Mouse (Mus musculus): Measurements from ENCODE around the gene Hspb2.

Gene Hspb2

DNA sequence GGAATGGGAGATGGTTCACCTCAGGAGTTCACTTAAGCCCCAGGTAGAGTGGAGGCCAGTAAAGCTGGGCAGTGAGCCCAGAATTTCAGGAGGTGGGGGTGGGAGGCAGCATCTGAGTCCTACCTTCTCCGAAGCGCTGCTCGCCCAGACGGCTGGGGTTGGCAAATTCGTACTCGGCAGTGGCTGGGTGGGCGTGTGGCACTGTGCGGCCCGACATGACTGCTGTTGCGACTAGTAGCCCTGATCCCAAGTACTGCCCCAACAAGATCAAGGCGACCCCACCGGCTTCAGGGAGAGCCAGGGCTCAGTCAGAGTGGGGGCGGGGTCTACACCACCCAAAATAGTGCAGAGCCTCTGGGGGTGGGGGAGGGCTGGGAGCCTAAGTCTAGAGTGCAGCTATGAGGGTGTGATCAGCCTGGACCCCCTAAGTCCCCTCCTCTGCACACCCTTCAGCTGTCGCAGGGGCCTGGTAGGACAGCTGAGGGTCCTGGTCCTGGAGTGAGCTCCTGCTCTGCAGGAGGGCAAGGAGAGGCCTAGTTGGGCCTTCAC lies at the start of gene Hspb2:
Gene Hspb2 (minus strand): TSS at position 301 of the 549 bp plus-strand sequence.
- DNase-seq (ENCODE audit: low read depth, low spot score), result peak; percentile 70

DNA sequence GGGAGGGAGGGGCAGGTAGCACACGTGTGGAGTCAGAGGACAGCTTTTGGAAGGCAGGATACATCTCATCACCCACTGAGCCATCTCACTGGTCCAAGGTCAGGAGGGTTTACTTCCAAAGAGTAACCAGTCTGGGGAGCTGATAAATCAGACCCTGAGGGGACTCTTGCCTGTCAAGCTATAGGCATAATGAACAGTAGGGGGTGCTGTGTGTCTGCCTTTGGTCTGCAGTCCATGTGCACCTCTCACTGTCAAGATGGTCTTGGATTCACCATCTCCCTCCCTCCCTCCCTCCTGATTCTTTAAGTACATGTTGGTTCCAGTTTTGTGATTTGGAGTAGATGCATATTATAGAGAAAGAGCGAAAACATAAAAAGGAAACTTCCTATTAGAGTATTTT lies 48.8 kb upstream of the Hspb2 start:
- DNase-seq (ENCODE audit: low read depth, low spot score), result peak; percentile 64

DNA sequence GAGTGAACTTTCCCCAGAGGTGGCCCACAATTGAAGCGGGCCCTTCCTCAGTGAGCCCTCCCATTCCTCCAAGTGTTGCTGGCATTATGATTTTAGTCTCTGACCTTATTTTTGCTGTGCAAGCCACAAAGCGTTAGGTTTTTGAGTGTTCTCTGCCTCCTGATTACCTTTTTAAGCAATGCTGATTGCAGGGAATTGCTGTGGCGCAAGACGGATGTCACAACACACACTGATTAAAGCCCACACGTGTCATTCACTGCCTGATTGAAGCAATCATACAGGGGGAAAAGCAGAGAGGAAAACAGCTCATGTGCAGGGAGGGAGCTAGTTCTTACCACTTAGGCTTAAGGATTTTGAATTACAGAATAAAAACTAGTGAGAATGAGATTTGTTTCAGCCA lies 46.2 kb upstream of the Hspb2 start:
- DNase-seq (ENCODE audit: low read depth, low spot score), result no peak

DNA sequence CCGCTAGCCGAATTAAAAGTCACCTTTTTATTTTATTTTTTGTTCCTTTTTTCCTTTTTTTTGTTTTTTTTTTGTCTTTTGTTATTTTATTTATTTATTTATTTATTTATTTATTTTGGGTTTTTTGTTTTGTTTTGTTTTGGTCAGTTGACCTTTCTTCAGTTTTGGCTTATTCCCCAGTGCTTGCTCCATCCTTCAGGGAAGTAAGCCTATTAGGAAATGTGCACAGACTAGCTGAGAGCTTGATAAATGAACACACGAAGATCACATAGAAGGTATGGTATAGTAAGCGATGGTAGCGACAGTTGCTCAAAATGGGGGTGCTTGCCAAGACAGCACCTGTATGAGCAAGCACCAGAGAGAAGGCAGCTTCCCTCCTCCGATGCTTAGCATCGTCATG lies 45.5 kb upstream of the Hspb2 start:
- DNase-seq (ENCODE audit: low read depth, low spot score), result no peak

DNA sequence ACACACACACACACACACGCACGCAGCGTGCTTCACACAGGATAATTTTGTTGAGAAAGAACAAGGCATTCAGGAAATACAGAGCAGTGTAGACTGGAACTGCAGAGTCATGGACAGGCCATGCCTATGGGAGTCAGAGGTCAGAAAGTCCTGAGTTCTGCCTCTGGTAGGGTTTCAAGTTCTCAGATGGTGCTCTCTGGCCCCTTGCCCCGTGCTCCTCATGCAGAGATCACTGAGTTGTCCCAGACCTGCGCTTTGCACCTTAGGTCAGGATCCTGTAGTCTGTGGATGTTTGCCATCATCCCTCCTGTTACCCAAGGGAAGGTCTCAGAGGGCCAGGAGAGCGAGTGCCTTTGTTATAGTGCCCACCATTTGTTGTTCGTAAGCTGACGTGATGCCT lies 44.6 kb upstream of the Hspb2 start:
- DNase-seq (ENCODE audit: low read depth, low spot score), result no peak

DNA sequence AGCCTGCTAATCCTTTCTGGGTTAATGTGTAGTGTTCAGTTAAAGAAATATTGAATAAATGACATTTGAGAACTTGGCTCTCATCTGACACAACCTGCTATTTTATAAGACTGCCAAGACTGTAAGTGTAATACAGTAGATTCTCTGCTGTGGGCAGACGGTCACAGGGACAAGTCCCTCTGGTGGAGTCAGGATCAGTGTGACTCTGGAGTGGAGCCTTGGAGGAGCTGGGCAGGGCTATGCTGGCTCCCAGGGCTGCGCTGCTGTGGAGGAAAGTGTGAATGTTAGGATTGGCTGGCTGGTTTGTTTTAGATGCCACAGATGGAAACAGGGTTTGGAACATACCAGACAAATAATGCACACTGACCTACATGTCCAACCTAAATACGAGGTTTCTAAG lies 43.1 kb upstream of the Hspb2 start:
- no peak for DNase-seq (ENCODE audit: low read depth, low spot score)

DNA sequence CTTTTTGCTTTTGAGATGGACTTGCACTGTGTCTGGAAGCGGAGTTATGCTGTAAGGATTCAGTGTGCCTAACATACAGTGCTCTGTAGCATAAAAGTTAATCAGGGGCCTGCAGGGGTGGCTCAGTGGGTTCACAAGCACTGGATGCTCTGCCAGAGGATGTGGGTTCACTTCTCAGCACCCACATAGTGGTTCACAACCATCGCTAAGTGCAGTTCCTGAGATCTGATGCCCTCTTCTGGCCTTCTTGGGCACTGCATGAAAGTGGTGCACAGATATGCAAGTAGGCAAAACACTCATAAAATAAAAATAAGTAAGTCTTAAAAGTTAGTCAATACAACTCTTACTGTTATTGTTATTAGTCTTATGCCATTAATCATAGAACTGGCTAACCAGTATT lies 30.0 kb upstream of the Hspb2 start:
- DNase-seq (ENCODE audit: low read depth, low spot score), result no peak

DNA sequence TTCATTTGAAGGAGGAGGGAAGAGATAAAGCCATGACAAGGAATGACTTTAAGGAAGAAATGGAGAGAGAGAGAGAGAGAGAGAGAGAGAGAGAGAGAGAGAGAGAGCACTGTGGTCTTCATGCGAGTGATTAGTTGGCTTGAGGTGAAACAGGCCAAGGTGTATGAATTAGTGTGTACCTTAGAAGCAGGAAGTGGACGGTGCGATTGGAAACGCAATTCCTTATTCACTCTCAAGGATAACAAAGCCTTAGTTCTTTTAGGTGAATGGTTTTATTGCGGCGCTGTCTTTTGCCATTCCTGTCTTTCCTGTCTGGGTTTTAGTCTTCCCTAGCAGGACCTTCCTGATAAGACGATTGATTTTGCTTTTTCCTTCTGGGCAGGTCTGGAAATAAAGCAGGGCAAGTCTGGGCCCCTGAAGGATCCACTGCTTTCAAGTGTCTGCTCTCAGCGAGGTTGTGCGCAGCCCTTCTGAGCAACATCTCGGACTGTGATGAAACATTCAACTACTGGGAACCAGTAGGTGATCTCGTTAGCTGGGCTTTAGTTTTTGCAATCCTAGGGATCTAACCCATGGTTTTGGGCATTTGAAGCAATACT lies 24.1 kb upstream of the Hspb2 start:
- DNase-seq (ENCODE audit: low read depth, low spot score), result no peak

DNA sequence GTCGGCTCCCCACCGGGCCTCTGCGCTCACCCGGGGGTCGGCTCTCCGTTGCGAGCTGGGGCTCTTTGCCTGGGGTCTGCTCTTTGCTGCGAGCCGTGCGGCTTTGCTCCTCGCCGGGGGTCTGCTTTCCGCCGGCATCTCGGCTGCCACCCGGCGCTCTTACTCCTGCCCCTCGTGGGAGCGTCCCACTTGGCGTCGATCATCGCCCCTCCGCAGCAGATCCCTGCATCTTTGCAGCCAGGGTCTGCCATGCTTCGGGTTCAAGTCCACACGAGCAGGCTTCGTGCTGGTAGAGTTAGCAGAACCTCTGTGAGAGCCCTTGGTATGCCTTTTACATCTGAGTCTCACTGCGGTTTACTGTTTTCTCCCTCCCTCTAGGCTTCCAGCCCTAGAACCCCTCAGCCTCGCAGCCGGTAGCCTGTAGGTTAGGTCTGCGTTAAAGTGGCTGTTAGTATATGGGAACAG lies 23.5 kb upstream of the Hspb2 start:
- no peak for DNase-seq (ENCODE audit: low read depth, low spot score)

DNA sequence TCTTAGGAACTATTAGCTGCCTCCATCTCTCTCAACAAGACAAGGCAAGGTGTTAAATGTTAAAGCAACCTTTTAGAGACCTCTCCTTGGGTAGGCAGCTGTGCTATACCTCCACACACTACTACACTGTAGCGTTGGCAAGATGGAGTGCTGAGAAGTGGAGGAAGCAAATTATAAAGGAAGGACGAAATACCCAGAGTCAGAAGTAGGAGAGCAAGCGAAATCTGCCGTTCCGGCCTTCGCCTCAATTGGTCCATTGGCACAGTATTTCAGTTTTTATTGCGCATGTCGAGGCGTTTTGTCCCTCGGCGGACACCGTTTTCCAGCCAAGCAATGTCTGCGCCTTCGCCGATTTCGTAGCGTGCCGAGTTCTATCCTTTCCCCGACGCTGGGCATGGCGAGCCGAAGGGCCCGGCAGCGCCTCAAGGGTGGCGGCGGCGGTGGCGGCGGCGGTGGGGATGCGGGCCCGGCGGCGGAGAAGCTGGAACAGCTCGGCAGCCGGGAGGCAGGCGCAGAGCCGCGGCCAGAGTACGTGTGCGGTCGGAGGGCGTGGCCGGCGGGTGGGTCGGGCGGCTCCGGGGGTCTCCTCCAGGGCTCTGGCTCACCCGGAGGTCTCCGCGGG lies 22.9 kb upstream of the Hspb2 start, which contains the start of the genes Alg9 and 1110032A03Rik:
Gene Alg9 (plus strand): TSS at position 29 of the 622 bp plus-strand sequence.
Gene 1110032A03Rik (minus strand): TSS at position 530 of the 622 bp plus-strand sequence.
- DNase-seq (ENCODE audit: low read depth, low spot score), result peak; percentile 75

DNA sequence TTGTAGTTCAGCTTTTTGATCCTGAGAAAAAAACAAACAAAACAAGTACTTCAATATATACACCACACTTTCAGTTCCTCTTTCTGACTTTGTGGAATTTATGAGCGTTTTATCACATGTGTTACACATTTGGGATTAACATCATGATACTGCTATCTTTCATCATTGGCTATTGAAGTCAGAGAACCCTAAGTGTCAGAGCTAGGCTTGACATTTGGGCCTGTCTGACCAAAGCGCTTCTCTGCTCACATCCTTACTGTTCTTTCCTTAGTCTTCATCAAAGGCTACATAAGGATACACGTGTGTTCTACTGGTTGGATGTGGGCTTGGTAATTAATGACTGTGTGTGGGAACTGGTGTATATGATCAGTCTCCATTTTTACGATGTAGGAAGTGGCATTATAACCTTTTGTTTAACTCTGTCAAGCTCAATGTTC lies 21.9 kb upstream of the Hspb2 start:
- DNase-seq (ENCODE audit: low read depth, low spot score), result no peak

DNA sequence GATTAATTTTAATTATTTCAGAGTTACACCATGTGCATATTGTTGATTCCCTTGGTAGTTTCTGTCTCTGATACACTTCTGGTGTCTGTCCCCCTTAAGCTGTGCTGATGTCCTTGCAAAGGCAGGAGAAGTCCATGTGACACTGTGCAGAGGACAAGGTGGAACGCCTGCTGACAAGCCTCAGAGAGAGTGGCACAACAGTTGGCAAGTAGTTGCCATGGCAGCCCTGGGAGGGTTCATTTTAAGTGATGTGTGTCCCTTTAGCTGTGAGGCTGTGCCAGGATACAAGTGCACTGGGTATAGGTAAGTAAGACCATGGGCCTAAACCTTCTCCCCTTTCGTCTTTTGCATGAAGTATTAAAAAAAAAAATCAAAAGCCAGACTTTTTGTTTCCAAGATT lies 17.9 kb upstream of the Hspb2 start:
- DNase-seq (ENCODE audit: low read depth, low spot score), result no peak

DNA sequence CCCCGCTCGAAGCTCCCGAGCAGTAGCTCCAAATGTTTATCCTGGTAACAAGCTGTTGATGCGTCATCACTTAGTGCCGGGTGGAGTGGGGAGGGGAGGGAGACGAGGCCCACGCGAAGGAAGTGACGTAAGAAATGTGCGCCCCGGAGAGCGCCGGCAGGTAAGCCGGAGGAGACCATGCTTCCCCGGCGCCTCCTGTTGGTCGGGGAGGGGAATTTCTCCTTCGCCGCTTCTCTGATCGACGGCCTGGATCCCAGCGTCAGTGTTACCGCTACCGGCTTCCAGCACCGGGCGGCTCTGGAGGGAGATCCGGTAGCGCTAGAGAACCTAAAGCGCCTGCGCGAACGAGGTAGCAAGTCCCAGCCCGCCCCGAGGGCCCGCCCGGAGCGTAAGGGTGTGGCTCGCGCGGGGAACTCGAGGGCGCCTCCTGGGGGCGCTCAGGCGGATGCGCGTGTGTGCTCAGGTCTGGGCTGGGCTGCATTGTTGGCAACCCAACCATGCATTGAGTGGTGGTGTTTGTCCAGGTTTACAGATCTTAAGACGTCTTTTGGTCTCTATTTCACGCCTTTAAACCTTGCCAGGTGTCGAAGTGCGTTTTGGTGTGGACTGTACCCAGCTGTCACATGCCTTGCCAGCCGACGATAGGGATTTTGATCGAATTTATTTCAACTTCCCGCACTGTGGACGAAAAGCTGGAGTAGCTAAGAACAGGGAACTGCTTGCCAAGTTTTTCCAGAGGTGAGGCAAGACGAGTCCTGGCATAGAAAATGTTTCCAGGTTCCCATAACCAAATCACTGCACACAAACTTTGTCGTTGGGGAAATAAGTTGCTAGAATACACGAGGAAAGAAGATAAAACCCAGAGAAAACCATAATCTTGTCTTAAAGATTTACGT lies 16.2 kb upstream of the Hspb2 start, which contains the start of gene Fdxacb1:
Gene Fdxacb1 (plus strand): TSS at position 130 of the 896 bp plus-strand sequence.
- peak; percentile 98 for DNase-seq (ENCODE audit: low read depth, low spot score)

DNA sequence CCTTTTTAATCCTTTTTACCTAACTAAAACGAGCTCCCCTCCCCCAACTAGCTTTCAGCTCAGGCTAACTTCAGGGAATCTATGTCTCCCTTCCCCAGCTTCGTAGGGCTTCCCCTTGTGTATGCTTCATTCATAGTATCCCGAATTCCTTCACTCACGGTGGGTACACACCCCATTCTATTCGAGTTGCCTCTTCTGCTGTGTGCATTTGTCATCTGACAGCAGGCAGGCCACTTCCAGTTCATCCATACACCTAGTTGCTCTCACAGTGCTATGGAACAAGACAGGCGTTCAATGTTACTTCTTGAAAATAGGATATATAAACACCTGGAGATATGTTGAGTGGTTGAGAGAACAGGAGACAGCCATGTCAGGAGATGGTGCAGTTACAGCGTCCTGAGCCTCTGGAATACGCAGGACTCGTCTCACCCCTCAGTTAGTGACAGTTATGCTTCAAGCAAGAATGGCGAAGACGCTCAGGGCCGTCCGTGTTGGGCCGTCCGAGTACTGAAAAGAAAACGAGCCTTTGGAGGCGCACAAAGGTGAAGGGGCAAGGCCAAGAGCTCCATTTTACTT lies 15.5 kb upstream of the Hspb2 start:
- DNase-seq (ENCODE audit: low read depth, low spot score), result no peak

DNA sequence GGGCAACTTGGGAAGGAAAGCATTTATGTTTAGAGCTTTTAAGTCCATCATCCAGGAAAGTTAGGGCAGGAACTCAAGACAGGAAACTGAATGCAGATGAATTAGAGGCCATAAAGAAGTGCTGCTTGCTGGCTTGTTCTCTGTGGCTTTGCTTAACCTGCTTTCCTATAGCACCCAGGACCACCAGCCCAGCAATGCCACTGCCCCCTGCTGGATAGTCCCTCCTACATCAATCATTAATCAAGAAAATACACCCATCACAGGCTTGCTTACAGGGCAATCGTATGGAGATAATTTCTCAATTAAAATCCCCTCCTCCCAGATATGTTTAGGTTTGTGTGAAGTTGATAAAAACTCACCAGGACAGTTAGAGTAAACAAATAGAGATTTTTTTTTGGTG lies 11.2 kb upstream of the Hspb2 start:
- no peak for DNase-seq (ENCODE audit: low read depth, low spot score)

DNA sequence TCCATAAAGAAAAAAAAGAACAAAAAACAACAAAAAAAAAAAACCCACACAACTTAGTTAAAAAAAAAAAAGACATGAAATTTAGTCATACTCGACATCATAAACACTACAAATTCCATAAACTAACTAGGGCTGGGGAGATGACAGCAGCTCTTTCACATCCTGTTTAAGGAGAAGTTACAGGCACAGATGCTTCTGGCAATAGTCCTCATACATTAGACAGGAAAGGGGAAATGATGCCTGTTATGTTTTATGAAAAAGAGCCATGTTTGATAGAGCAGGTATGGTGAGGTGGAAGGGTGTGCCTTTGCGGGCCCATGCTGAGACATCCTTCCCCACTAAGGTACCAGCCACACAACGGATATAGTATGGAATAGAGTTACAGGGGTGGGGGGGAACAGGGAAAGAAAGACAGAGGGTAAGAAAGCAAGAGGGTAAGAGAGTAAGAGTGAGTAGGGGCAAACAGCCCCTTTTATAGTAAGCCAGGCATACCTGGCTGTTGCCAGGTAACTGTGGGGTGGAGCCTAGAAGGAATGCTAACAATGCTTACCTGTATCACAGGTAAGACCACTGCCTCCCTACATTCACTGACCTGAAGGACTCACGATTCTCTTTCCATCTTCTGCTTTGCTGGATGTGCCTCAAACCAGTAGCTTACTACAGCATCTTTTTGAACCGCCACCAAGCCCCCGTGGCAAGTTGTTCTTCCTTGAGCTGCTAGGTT lies 9.5 kb upstream of the Hspb2 start:
- DNase-seq (ENCODE audit: low read depth, low spot score), result no peak

DNA sequence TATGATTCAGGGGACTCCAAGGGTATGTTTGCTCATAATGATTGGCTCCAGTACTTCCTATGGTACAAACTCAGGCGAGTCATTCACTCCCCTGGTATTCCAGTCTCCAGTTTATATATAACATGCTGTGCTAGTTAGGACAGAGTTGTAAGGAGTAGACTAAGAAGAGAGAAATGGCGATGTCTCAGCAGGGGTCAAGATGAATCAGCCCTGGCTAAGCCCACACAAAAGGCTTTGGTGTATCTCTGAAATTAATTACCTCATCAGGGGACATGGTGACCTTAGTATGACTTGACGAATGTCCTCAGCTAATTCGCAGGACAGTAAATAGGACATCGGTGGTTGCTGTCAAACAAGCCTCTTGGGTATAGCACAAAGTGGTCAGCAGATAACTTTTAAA lies 4.6 kb upstream of the Hspb2 start:
- no peak for DNase-seq (ENCODE audit: low read depth, low spot score)

DNA sequence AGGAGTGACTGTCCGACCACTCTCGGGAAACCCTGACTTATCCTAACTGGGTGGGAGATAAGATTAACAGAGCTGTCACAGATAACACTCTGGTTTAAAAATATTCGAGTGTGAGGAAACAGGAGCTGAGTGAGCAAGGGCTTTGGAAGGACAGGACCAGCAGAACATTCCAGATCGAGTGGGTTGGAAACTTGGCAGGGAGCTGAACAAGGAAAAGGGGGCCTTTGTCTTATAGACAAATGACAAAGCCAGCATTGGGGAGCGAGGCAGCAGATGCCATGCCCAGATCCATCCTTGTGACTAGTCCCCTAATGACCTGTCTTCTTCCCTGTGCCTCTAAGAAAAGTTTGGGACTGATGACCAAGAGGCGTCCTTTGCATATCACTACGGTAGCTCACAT lies 1.8 kb upstream of the Hspb2 start:
- no peak for DNase-seq (ENCODE audit: low read depth, low spot score)

DNA sequence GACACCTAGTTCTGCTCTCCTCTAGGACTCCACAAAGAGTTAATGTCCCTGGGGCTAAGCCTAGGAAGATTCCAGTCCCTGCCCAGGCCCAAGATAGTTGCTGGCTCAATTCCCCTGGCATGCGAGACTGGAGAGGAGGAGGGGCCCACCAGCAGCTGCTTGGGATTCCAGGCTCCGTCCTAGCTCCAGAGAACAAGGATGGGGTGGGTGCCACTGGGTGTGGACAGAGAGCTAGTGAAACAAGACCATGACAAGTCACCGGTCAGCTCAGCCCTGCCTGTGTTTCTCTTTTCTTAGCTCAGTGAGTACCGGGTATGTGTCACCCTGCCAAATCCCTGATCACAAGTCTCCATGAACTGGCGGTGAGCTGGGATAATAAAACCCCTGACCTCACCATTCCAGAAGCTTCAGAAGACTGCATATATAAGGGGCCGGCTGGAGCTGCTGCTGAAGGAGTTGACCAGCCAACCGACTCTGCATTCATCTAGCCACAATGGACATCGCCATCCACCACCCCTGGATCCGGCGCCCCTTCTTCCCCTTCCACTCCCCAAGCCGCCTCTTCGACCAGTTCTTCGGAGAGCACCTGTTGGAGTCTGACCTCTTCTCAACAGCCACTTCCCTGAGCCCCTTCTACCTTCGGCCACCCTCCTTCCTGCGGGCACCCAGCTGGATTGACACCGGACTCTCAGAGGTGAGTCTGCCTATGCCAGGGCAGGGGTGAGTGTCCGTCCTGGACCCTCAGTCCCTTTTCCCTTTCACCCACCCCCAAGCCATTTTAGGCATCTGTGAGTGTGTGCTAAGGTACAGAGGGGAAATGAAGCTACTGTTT lies 846 bp upstream of the Hspb2 start:
- peak; percentile 95 for DNase-seq (ENCODE audit: low read depth, low spot score)

DNA sequence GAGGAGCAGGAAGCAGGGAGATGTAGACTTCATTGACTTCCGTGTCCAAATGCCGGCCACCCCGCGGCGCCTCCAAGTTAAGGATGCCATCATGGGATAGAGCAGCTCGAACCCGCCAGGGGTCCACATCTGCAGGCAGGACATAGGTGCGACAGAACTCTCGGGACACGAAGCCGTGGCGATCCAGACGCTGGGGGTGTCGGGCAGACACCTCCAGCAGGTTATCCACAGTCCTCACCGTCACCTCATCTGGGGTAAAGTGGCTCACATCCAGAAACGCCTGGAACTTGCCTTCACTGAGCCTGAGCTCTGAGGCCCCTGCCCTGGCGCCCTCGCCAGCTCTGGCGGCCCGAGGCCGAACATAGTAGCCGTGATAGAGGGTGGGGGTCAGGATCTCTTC lies 831 bp downstream of the Hspb2 start, which contains the start of gene Cryab:
Gene Cryab (plus strand): TSS at position 3 of the 400 bp plus-strand sequence.
- DNase-seq (ENCODE audit: low read depth, low spot score), result no peak

All from skeletal muscle tissue, adult 2 months (tissue).